Mouse (Mus musculus) thymus, adult 2 months (tissue): ENCODE measurements around the gene L3mbtl2. TPM values are rescaled to one million over a fixed set of nuclear protein-coding genes. Genes with fewer than 3 reads are reported as not detected.

Experiments
- DNase-seq: peaks from one replicate; pipeline ENCODE4 v3.0.0; 2021
- H3K27ac ChIP-seq: fragments of 200-500 bp; 2 replicates; pipeline ENCODE4 v1.5.1; 2012; ENCODE audit warnings: low read length, control low read depth; ENCODE audit not compliant: control insufficient read depth, insufficient read depth
- H3K27me3 ChIP-seq: fragments of 200-500 bp; 2 replicates; pipeline ENCODE4 v1.6.1; 2012; ENCODE audit warnings: mild to moderate bottlenecking, low read length, moderate library complexity, mixed read lengths; ENCODE audit not compliant: control insufficient read depth, insufficient read depth
- H3K36me3 ChIP-seq: fragments of 200-500 bp; 2 replicates; pipeline ENCODE4 v1.6.1; 2012; ENCODE audit warnings: mild to moderate bottlenecking, low read length, moderate library complexity; ENCODE audit not compliant: control insufficient read depth, insufficient read depth
- H3K4me1 ChIP-seq: fragments of 200-500 bp; replicated peaks from 2 replicates; pipeline ENCODE4 v1.6.1; 2012; ENCODE audit warnings: low read length; ENCODE audit not compliant: control insufficient read depth, insufficient read depth
- H3K4me3 ChIP-seq: fragments of 200-500 bp; 2 replicates; pipeline ENCODE4 v1.5.1; 2012; ENCODE audit warnings: mild to moderate bottlenecking, low read length, control low read depth, moderate library complexity; ENCODE audit not compliant: control insufficient read depth, insufficient read depth
- CTCF ChIP-seq: fragments of 200-500 bp; IDR thresholded peaks from 2 replicates; pipeline ENCODE4 v1.5.1; 2012; ENCODE audit warnings: mild to moderate bottlenecking, control low read depth, low read length, moderate library complexity, borderline replicate concordance; ENCODE audit not compliant: control insufficient read depth, poor library complexity, insufficient read depth; ENCODE audit errors: extremely low read depth
- POLR2A ChIP-seq: fragments of 200-500 bp; IDR thresholded peaks from 2 replicates; pipeline ENCODE4 v1.6.1; 2012; ENCODE audit warnings: mild to moderate bottlenecking, low read length, control low read depth, moderate library complexity; ENCODE audit not compliant: control insufficient read depth, poor library complexity, insufficient read depth; ENCODE audit errors: extremely low read depth
- WGBS: fragments of 180-500 bp; shearing (Covaris S2); methylation state at CpG from one replicate; pipeline ENCODE4 v1.1.7; 2018; 5-methylcytosine and 5-hydroxymethylcytosine counted together
- polyA plus RNA-seq: library from polyadenylated mRNA; depleted of rRNA; stranded (reverse); fragments of >200 nt; gene quantifications from 2 replicates; pipeline ENCODE4 v1.2.3, GENCODE M21; 2012

The L3mbtl2 gene
- polyA plus RNA-seq, 1 experiment: 35.4 TPM

- WGBS: 97% methylated on average over 6 of the region's 6 CpGs
- H3K36me3 ChIP-seq: peaks cover 88% of the 10 kb centered on the region
- H3K27ac ChIP-seq: no peak overlapping the region
Observed at GRCm38 (mm10) chr15:81719139-81719531, 55.4 kb downstream of the L3mbtl2 start.

GRCm38 (mm10) chr15:81722361-81722760 is 58.7 kb downstream of the L3mbtl2 start:
- H3K27ac ChIP-seq: no peak overlapping the region
- 97% methylated on average over 5 of the region's 5 CpGs for WGBS
- no peaks in the 10 kb centered on the region for H3K27me3 ChIP-seq
- no peak overlapping the region for H3K4me3 ChIP-seq
- TF ChIP-seq POLR2A (no peak), CTCF (no peak)
- no peaks in the 10 kb centered on the region for H3K4me1 ChIP-seq
- no peak for DNase-seq
- peaks cover 65% of the 10 kb centered on the region for H3K36me3 ChIP-seq

More at GRCm38 (mm10) chr15:81719139-81719531, 55.4 kb downstream of the L3mbtl2 start:
- TF ChIP-seq CTCF (no peak), POLR2A (no peak)
- Histone ChIP-seq H3K4me3 (no peak overlapping the region), H3K27me3 (no peaks in the 10 kb centered on the region), H3K4me1 (no peaks in the 10 kb centered on the region)
- no peak for DNase-seq

- TF ChIP-seq POLR2A: no peak
- TF ChIP-seq CTCF: no peak
- WGBS: 91% methylated on average over 11 of the region's 11 CpGs
- peaks cover 2% of the 10 kb centered on the region for H3K4me1 ChIP-seq
- peaks cover 52% of the 10 kb centered on the region for H3K36me3 ChIP-seq
- H3K27me3 ChIP-seq: no peaks in the 10 kb centered on the region
- no peak overlapping the region for H3K27ac ChIP-seq
- DNase-seq: no peak
- no peak overlapping the region for H3K4me3 ChIP-seq
Observed at GRCm38 (mm10) chr15:81723653-81724052, 60.0 kb downstream of the L3mbtl2 start.

DNA sequence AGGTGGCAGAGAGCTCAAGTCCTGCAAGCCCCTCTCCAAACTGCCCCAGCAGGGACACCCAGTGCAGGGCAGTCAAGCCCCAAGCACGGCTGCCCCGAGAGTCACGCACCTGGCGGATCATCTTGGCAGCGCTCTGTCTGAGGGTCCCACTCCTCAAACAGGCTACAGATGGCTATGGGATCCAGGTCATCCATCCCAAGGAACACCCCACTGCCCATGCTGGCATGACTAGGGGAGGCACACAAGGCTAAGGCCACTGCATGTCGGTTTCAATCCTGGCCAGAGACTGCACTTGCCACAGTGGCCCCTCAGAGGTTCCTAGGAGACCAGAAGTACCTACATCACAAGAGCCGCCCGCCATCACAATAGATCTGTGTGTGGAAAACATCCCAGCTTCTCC is 62.3 kb downstream of the L3mbtl2 start:
- DNase-seq: no peak
- Histone ChIP-seq H3K27ac (no peak overlapping the region), H3K4me1 (peaks cover 7% of the 10 kb centered on the region), H3K27me3 (no peaks in the 10 kb centered on the region), H3K36me3 (peaks cover 29% of the 10 kb centered on the region), H3K4me3 (no peak overlapping the region)
- TF ChIP-seq POLR2A: no peak
- no peak for TF ChIP-seq CTCF
- WGBS: 96% methylated on average over 8 of the region's 8 CpGs

- H3K4me1 ChIP-seq: peaks cover 7% of the 10 kb centered on the region
- TF ChIP-seq POLR2A (no peak), CTCF (0 out of 2 replicates have a peak, but pooled peaks have one; percentile 1)
- 1% methylated on average over 49 of the region's 49 CpGs for WGBS
- DNase-seq: no peak
- H3K36me3 ChIP-seq: no peaks in the 10 kb centered on the region
- H3K27me3 ChIP-seq: no peaks in the 10 kb centered on the region
- no peak overlapping the region for H3K27ac ChIP-seq
- H3K4me3 ChIP-seq: peak overlapping the region; percentile 74
Observed at GRCm38 (mm10) chr15:81729241-81729791, 65.6 kb downstream of the L3mbtl2 start.

DNA sequence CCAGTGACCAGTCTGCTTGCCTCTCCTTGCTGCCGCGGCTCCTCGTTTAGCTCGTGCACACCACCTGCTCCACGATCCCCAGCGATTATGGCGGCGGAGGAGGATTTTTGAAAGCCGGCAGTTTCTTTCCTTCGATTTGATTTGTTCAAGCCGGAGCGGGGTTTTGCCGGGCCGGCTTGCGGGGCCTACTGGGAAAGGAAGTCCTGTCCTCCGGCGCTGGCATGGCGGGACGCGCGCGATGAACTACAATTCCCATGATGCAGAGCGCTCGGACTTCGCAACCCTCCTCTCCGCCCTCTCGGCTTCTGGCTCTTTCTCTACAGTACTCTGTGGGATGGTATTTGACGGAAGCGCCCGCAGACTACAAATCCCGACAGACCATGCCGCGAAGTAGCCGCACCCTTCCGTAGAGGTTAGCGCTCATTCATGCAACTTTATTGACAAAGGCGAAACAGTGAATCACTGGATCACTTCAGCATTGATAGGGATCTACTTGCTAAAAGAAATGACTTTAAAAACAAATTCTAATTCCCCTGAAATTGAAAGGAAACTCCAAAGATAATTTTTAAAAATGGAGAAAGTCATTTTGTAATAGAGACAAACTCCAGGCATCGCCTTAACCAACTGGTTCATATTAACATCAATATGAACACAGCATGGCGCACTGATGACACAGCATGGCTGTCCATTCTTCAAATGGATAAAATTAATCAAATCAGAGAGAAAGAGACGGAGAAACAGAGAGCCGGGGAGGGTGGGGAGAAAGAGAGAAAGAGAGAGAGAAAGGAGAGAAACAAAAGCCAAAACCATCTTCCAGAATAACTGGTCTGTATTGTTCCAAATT is 66.3 kb downstream of the L3mbtl2 start:
- peaks cover 7% of the 10 kb centered on the region for H3K4me1 ChIP-seq
- H3K36me3 ChIP-seq: no peaks in the 10 kb centered on the region
- H3K27me3 ChIP-seq: no peaks in the 10 kb centered on the region
- no peak overlapping the region for H3K27ac ChIP-seq
- TF ChIP-seq POLR2A: peak; percentile 76
- TF ChIP-seq CTCF: no peak
- peak overlapping the region; percentile 74 for H3K4me3 ChIP-seq
- peak; percentile 97 for DNase-seq
- WGBS: 6% methylated on average over 41 of the region's 41 CpGs
